Mouse (Mus musculus) spleen, adult 2 months (tissue): ENCODE results near the gene Retsat. TPM values are rescaled to one million over a fixed set of nuclear protein-coding genes. Genes with fewer than 3 reads are reported as not detected.
A peak's percentile ranks its signal among the peaks of the same experiment; 100 is the strongest.

Source experiments
- DNase-seq, 2 experiments: peaks; one replicate each; pipeline versions ENCODE4 v3.0.0 to v3.0.0-alpha.2; 2012 to 2021; ENCODE audit warnings: low spot score in 2 of 2, low read depth in 1 of 2
- H3K27ac ChIP-seq: fragments of 200-500 bp; 2 replicates; pipeline ENCODE4 v1.5.1; 2012; ENCODE audit warnings: low read length, inconsistent platforms; ENCODE audit not compliant: insufficient read depth
- H3K27me3 ChIP-seq: fragments of 200-500 bp; 2 replicates; pipeline ENCODE4 v1.6.1; 2012; ENCODE audit warnings: mild to moderate bottlenecking, moderate library complexity, low read length, inconsistent platforms; ENCODE audit not compliant: control insufficient read depth, insufficient read depth
- H3K36me3 ChIP-seq: fragments of 200-500 bp; 2 replicates; pipeline ENCODE4 v1.6.1; 2012; ENCODE audit warnings: mild to moderate bottlenecking, low read length, inconsistent platforms; ENCODE audit not compliant: control insufficient read depth, insufficient read depth
- H3K4me1 ChIP-seq: fragments of 200-500 bp; 2 replicates; pipeline ENCODE4 v1.6.1; 2011; ENCODE audit warnings: inconsistent platforms; ENCODE audit not compliant: control insufficient read depth, insufficient read depth, insufficient read length
- H3K4me3 ChIP-seq: fragments of 200-500 bp; 2 replicates; pipeline ENCODE4 v1.5.1; 2011; ENCODE audit warnings: mild to moderate bottlenecking, inconsistent platforms; ENCODE audit not compliant: insufficient read depth, insufficient read length; ENCODE audit errors: extremely low read depth
- CTCF ChIP-seq: fragments of 200-500 bp; IDR thresholded peaks from 2 replicates; pipeline ENCODE4 v1.5.1; 2011; ENCODE audit warnings: mild to moderate bottlenecking, inconsistent platforms; ENCODE audit not compliant: insufficient read depth, insufficient read length, insufficient replicate concordance; ENCODE audit errors: extremely low read depth
- POLR2A ChIP-seq: fragments of 200-500 bp; IDR thresholded peaks from 2 replicates; pipeline ENCODE4 v1.6.1; 2011; ENCODE audit warnings: low read depth, low read length, inconsistent platforms
- WGBS: fragments of 180-500 bp; shearing (Covaris S2); methylation state at CpG from one replicate; pipeline ENCODE4 v1.1.7; 2018; 5-methylcytosine and 5-hydroxymethylcytosine counted together
- polyA plus RNA-seq: library from polyadenylated mRNA; depleted of rRNA; stranded (reverse); fragments of >200 nt; gene quantifications from 2 replicates; pipeline ENCODE4 v1.2.3, GENCODE M21; 2012

Retsat gene
- polyA plus RNA-seq, 1 experiment, result 5.5 TPM

GRCm38 (mm10) chr6:72560801-72561200 is 37.5 kb upstream of the Retsat start:
- no peak overlapping the region for H3K4me3 ChIP-seq
- TF ChIP-seq CTCF (no peak), POLR2A (no peak)
- no peak overlapping the region for H3K27ac ChIP-seq
- no peak for DNase-seq
- 92% methylated on average over 8 of the region's 8 CpGs for WGBS
- no peaks in the 10 kb centered on the region for H3K4me1 ChIP-seq
- H3K36me3 ChIP-seq, result peaks cover 30% of the 10 kb centered on the region
- H3K27me3 ChIP-seq, result no peaks in the 10 kb centered on the region

- peaks cover 30% of the 10 kb centered on the region for H3K36me3 ChIP-seq
- DNase-seq, result no peak
- H3K27ac ChIP-seq, result no peak overlapping the region
- 73% methylated on average over 6 of the region's 6 CpGs for WGBS
- TF ChIP-seq CTCF (no peak), POLR2A (no peak)
- H3K4me3 ChIP-seq, result no peak overlapping the region
- H3K4me1 ChIP-seq, result no peaks in the 10 kb centered on the region
- no peaks in the 10 kb centered on the region for H3K27me3 ChIP-seq
Measured at GRCm38 (mm10) chr6:72562486-72562885, 35.8 kb upstream of the Retsat start.

- Histone ChIP-seq H3K4me3 (no peak overlapping the region), H3K27ac (no peak overlapping the region), H3K27me3 (no peaks in the 10 kb centered on the region), H3K4me1 (no peaks in the 10 kb centered on the region), H3K36me3 (peaks cover 29% of the 10 kb centered on the region)
- TF ChIP-seq CTCF (no peak), POLR2A (no peak)
- WGBS, result 94% methylated on average over 5 of the region's 5 CpGs
- DNase-seq, result no peak
Measured at GRCm38 (mm10) chr6:72562894-72563293, 35.4 kb upstream of the Retsat start.

- WGBS, result 84% methylated on average over 7 of the region's 7 CpGs
- Histone ChIP-seq H3K27me3 (no peaks in the 10 kb centered on the region), H3K27ac (no peak overlapping the region), H3K4me3 (no peak overlapping the region), H3K36me3 (peaks cover 23% of the 10 kb centered on the region), H3K4me1 (no peaks in the 10 kb centered on the region)
- TF ChIP-seq POLR2A (no peak), CTCF (no peak)
- DNase-seq, result no peak
Measured at GRCm38 (mm10) chr6:72565506-72565905, 32.8 kb upstream of the Retsat start.

- Histone ChIP-seq H3K27me3 (no peaks in the 10 kb centered on the region), H3K27ac (no peak overlapping the region), H3K36me3 (peaks cover 19% of the 10 kb centered on the region), H3K4me3 (no peak overlapping the region), H3K4me1 (no peaks in the 10 kb centered on the region)
- DNase-seq, result peak; percentile 69 to 83
- peak; percentile 83; the same call in 1 of the 2 replicates for TF ChIP-seq CTCF
- no peak for TF ChIP-seq POLR2A
- 7% methylated on average over 4 of the region's 4 CpGs for WGBS
Measured at GRCm38 (mm10) chr6:72566044-72566443, 32.2 kb upstream of the Retsat start.

GRCm38 (mm10) chr6:72567508-72567907 is 30.8 kb upstream of the Retsat start:
- DNase-seq, result no peak
- H3K27me3 ChIP-seq, result no peaks in the 10 kb centered on the region
- peaks cover 10% of the 10 kb centered on the region; the same call in 1 of the 2 replicates for H3K36me3 ChIP-seq
- H3K4me3 ChIP-seq, result no peak overlapping the region
- 89% methylated on average over 5 of the region's 5 CpGs for WGBS
- H3K4me1 ChIP-seq, result no peaks in the 10 kb centered on the region
- TF ChIP-seq POLR2A, result no peak
- no peak for TF ChIP-seq CTCF
- no peak overlapping the region for H3K27ac ChIP-seq

GRCm38 (mm10) chr6:72568736-72569135 is 29.5 kb upstream of the Retsat start:
- no peak overlapping the region for H3K4me3 ChIP-seq
- H3K4me1 ChIP-seq, result no peaks in the 10 kb centered on the region
- no peak for TF ChIP-seq CTCF
- TF ChIP-seq POLR2A, result no peak
- DNase-seq, result no peak
- WGBS, result 90% methylated on average over 10 of the region's 10 CpGs
- H3K36me3 ChIP-seq, result peaks cover 5% of the 10 kb centered on the region
- H3K27ac ChIP-seq, result no peak overlapping the region
- no peaks in the 10 kb centered on the region for H3K27me3 ChIP-seq
